Mouse (Mus musculus) spleen, postnatal 0 days (tissue): ENCODE results near the gene Meaf6. TPM values are rescaled to one million over a fixed set of nuclear protein-coding genes. Genes with fewer than 3 reads are reported as not detected.

Experiments
- polyA plus RNA-seq: library from polyadenylated mRNA; unstranded; fragments of >200 nt; fragmentation: Nextera tagmentation; extraction: Ambion mirVana; gene quantifications from 2 replicates; pipeline ENCODE4 v1.2.1, GENCODE M21; 2015

Meaf6 gene
- 31.2 and 37.5 TPM in 2 replicates for polyA plus RNA-seq

DNA sequence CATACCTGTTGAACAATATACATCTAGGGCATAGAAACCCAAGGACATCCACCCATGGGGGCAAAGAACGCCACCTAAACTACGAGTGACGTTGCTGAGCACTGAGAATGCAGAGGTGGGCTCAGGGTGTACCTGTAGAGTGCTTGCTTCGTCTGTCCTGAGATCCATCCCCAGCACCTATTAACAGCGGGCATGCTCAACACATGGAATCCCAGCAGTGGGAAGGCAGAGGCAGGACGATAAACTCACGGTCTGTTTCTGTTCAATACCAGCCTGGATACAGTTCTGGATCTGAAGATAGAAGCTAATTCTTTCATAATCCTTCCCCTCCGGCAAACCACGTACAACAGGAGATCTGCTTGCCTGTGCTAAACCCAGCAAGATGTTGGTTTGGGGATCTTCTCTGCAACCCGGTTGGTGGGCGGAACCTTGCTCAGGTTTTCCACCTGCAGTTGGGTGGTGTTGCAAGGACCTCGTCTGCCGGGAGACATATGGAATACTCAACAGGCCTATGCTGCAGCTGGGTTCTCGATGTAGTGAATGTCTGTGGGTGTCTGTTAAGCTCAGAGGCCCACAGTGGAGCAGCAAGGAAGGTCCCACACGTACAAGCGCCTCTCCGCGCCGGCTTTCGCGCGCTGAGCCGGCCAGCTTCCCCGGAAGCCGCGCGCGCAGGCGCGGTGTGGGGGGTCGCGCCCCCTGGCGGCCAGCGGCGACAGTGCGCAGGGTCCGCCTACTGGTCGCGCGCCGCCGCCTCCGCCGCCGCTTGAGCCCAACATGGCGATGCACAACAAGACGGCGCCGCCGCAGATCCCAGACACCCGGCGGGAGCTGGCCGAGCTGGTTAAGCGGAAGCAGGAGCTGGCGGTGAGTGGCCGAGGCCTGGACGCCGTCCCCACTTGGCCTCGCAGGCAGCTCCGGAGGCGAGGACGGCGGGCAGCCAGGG is at the start of gene Meaf6:
Gene Meaf6 (plus strand): TSS at position 732 of the 943 bp plus-strand sequence.

DNA sequence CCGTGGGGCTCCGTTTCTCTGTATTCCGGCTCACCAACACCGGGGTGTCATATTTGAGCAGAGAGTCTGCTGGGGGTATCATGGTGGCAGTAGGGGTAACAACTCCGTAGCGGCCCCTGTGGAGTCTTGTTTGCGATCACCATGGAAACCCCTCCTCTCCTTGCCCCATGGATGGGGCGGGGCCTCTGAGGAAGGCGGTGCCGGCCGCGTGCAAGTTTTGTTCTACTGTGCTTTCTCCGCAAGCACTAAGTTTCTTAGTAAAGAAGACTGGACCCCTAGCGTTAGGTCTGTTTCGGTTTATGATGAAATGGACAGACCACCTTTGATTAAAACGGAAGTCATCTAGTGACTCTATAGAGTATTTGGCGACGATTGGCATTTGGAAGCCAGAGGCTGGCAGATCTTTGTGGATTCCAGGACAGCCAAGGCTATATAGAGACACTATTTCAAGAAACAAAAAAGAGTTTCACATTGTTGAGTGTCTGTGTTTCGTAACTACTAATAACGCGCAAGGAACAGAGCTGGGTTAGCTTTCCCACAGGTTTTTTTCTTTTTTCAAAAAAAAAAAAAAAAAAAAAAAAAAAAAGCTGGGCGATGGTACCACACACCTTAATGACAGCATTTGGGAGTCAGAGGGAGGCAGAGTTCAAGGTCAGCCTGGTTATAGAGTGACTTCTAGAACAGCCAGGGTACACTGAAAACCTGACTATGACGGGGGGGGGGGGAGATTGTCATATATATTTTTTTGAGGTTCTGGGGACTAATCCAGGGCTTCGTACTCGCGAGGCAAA is 19.2 kb upstream of the Meaf6 start, which contains the start of gene Dnali1:
Gene Dnali1 (minus strand): TSS at position 187 of the 791 bp plus-strand sequence.

DNA sequence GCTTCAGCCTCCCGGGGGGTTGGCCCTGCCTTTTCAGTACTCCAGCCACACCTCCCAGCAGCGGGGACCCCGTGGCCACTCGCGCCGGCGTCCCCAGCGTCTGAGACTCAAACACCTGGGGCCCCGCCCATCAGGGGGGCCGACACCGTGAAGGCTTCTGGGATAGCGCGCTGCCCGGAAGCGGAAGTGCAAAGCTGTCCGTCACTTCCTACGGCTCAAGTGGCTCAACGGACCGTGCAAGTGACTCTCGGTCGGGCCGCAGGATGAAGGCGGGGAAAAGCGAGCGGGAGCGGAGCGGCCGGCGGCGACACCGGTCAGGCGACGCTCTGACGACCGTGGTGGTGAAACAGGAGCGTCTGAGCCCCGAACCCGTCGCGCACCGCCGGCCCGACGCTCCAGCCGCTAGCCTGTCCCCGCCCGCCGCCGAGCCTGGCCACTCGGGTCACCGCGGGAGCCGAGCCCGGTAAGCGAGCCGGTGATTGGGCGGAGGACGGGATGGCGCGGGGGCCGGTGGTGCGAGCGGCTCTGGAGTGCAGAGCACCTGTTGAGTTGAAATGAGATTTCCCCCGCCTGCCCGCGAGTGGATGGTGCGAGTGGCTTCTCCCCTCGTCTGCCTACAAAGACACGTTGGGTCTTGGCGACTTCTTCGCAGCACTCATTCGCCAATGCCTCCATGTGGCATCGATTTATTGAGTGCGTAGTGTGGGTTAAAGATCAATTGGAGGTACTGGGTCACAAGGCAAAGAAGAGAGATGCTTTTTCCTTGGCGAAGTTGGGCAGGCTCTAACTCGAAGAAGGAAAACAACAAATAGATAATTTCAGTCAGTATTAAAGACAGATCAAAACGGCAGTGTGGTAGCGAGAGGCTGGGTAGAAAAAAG is 18.2 kb upstream of the Meaf6 start, which contains the start of gene Snip1:
Gene Snip1 (plus strand): TSS at position 183 of the 881 bp plus-strand sequence.

DNA sequence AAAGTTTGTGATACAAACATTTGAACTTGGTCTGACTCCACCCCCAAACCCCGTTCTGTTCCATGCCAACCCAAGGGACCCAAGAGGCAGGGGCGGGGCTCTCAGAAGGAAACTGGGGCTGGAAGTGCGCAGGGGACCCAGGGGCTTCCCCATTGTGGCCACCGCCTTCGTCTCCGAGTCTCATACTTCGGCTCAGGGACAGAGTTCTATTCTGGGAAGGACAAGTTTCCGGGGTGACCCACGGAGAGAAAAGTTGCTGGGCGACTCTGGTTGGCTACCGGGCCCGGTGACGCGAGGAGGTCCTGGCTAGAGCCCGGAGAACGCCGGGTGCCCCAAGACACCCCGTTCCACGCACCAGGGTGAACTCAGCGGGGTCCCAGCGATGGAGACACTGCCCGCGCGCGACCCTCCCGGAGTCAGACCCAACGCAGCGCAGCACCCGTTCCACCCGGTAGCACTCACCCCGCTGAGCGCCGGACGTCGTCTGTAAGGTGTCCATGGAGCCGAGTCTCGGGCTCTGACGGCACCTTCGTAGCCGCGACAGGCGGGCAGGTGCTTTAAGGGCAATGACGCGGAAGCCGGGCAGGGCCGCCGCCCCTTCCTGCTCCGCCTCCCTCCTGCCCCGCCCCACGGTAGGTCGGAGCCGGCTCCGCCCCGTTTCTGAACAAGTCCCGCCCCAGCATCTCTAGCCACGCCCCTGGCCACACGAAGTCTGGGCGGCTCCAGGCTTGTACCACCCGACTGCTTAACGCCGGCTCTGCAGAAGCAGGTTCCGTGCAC is 42.6 kb downstream of the Meaf6 start, which contains the start of gene Zc3h12a:
Gene Zc3h12a (minus strand): TSS at position 536 of the 780 bp plus-strand sequence.

Other genes with a start within 250 kb of the Meaf6 start
- gene Yrdc, start 234.5 kb upstream of the Meaf6 start, polyA plus RNA-seq: 23.3 and 24.0 TPM in 2 replicates
- 26.3 and 30.8 TPM in 2 replicates for gene 1110065P20Rik, start 233.9 kb upstream of the Meaf6 start, polyA plus RNA-seq
- 0.04 and 0.15 TPM in 2 replicates for gene Maneal, start 223.0 kb upstream of the Meaf6 start, polyA plus RNA-seq
- gene Epha10, start 204.2 kb upstream of the Meaf6 start, polyA plus RNA-seq: not detected in 2 replicates
- 6.2 and 6.9 TPM in 2 replicates for gene 9930104L06Rik, start 148.1 kb upstream of the Meaf6 start, polyA plus RNA-seq
- gene Cdca8, start 145.8 kb upstream of the Meaf6 start, polyA plus RNA-seq: 126 and 150 TPM in 2 replicates
- 5.6 and 7.0 TPM in 2 replicates for gene Rspo1, start 98.7 kb upstream of the Meaf6 start, polyA plus RNA-seq
- gene Gnl2, start 68.5 kb upstream of the Meaf6 start, polyA plus RNA-seq: 42.9 and 43.2 TPM in 2 replicates
- 0.17 TPM in 1 of 2 replicates, not detected in the other for gene Dnali1, start 19.4 kb upstream of the Meaf6 start, polyA plus RNA-seq
- gene Snip1, start 18.5 kb upstream of the Meaf6 start, polyA plus RNA-seq: 19.1 and 19.3 TPM in 2 replicates
- 1.2 and 1.3 TPM in 2 replicates for gene Zc3h12a, start 42.7 kb downstream of the Meaf6 start, polyA plus RNA-seq